34 mouse cellular contexts compared by ENCODE assay signal in genomic region chr7:43920582-43920981, GRCm38 (mm10). TPM values are rescaled to one million over a fixed set of nuclear protein-coding genes. Genes with fewer than 3 reads are reported as not detected.
DNase-seq lines count a peak whose midpoint lies in the region; ATAC-seq lines count a peak whose summit lies in the region.
"Had no signal": no experiment of that assay in that cellular context is flagged by ENCODE, and none has a peak within 500 bp of the region (broad histone marks: within the 10 kb centered on the region; RNA-seq: fewer than 3 reads in every experiment).

No protein-coding gene starts in this region.

- no peaks in the 10 kb centered on the region for H3K27me3 ChIP-seq in forebrain, embryonic 14.5 days (replicated peaks; ENCODE audit: control insufficient read depth, insufficient read depth, low read length)
- no peaks in the 10 kb centered on the region for H3K27me3 ChIP-seq in forebrain, embryonic 15.5 days
- H3K27me3 ChIP-seq in midbrain, embryonic 16.5 days (ENCODE audit: control insufficient read depth, insufficient read depth, low read depth, low read length): no peaks in the 10 kb centered on the region
- no peaks in the 10 kb centered on the region for H3K27me3 ChIP-seq in midbrain, embryonic 10.5 days (ENCODE audit: low read depth, poor library complexity, severe bottlenecking)
- H3K27me3 ChIP-seq: embryonic facial prominence, embryonic 12.5 days; liver, embryonic 13.5 days had no signal

- H3K4me3 ChIP-seq in forebrain, embryonic 14.5 days (ENCODE audit: low read depth, low read length): no peak overlapping the region
- H3K4me3 ChIP-seq in forebrain, embryonic 15.5 days: no peak overlapping the region
- H3K4me3 ChIP-seq in midbrain, embryonic 16.5 days (ENCODE audit: low read depth, low read length): no peak overlapping the region
- H3K4me3 ChIP-seq in midbrain, embryonic 10.5 days: no peak overlapping the region
- no peak overlapping the region for H3K4me3 ChIP-seq in macrophage (ENCODE audit: inconsistent target)
- H3K4me3 ChIP-seq: embryonic facial prominence, embryonic 12.5 days; gastrocnemius, adult 2 months; heart, adult 2 months; heart, embryonic 12.5 days; limb, embryonic 12.5 days; liver, embryonic 13.5 days had no signal

- H3K36me3 ChIP-seq in forebrain, embryonic 14.5 days (ENCODE audit: control insufficient read depth, insufficient read depth, low read length): no peaks in the 10 kb centered on the region
- H3K36me3 ChIP-seq in forebrain, embryonic 15.5 days: no peaks in the 10 kb centered on the region
- H3K36me3 ChIP-seq in midbrain, embryonic 16.5 days (ENCODE audit: control insufficient read depth, insufficient read depth, low read length): no peaks in the 10 kb centered on the region
- H3K36me3 ChIP-seq in midbrain, embryonic 10.5 days: no peaks in the 10 kb centered on the region
- H3K36me3 ChIP-seq in macrophage (ENCODE audit: inconsistent target): no peaks in the 10 kb centered on the region
- H3K36me3 ChIP-seq: embryonic facial prominence, embryonic 12.5 days; G1E; heart, embryonic 12.5 days; limb, embryonic 12.5 days; liver, embryonic 13.5 days had no signal

- 90% methylated on average over 3 of the region's 3 CpGs for WGBS in forebrain, embryonic 14.5 days
- WGBS in forebrain, embryonic 15.5 days: 92% methylated on average over 3 of the region's 3 CpGs
- 91% methylated on average over 3 of the region's 3 CpGs for WGBS in midbrain, embryonic 16.5 days
- 93% methylated on average over 3 of the region's 3 CpGs for WGBS in midbrain, embryonic 10.5 days
- 3% methylated on average over 3 of the region's 3 CpGs for whole genome bisulfite sequencing in macrophage (ENCODE audit: missing documents)

- no peak for ATAC-seq in forebrain, embryonic 14.5 days
- ATAC-seq in forebrain, embryonic 15.5 days (replicated peaks): no peak
- peak; percentile 30; the same call in 1 of the 2 replicates for ATAC-seq in midbrain, embryonic 16.5 days

- no peaks in the 10 kb centered on the region for H3K79me2 ChIP-seq in macrophage (ENCODE audit: inconsistent target)

- H3K9me3 ChIP-seq in forebrain, embryonic 14.5 days (replicated peaks; ENCODE audit: control insufficient read depth, low read length): no peaks in the 10 kb centered on the region
- H3K9me3 ChIP-seq in forebrain, embryonic 15.5 days: no peaks in the 10 kb centered on the region
- no peaks in the 10 kb centered on the region for H3K9me3 ChIP-seq in midbrain, embryonic 16.5 days (replicated peaks; ENCODE audit: control insufficient read depth, low read length, poor library complexity, severe bottlenecking)
- H3K9me3 ChIP-seq in midbrain, embryonic 10.5 days (replicated peaks): no peaks in the 10 kb centered on the region
- H3K9me3 ChIP-seq: embryonic facial prominence, embryonic 12.5 days; G1E; heart, embryonic 12.5 days; limb, embryonic 12.5 days; liver, embryonic 13.5 days had no signal

- no peak overlapping the region for H3K4me2 ChIP-seq in forebrain, embryonic 14.5 days (ENCODE audit: low read length)
- no peak overlapping the region for H3K4me2 ChIP-seq in forebrain, embryonic 15.5 days (replicated peaks)
- H3K4me2 ChIP-seq in midbrain, embryonic 16.5 days (ENCODE audit: low read length): no peak overlapping the region
- H3K4me2 ChIP-seq: embryonic facial prominence, embryonic 12.5 days; heart, embryonic 12.5 days; hindbrain, embryonic 14.5 days; limb, embryonic 12.5 days; liver, embryonic 13.5 days; midbrain, embryonic 11.5 days had no signal

- DNase-seq in forebrain, embryonic 14.5 days (ENCODE audit: low spot score): peak; percentile 1
- DNase-seq in midbrain, embryonic 10.5 days (ENCODE audit: low spot score): no peak
- no peak for DNase-seq in kidney, postnatal 36 days
- DNase-seq in adrenal gland, postnatal 14 days: no peak
- DNase-seq in left cerebral cortex, adult 9 months (ENCODE audit: low spot score in 2 of 2): no peak
- DNase-seq: gastrocnemius, adult 2 months; gastrocnemius, postnatal 36 days; kidney, postnatal 14 days; lung, postnatal 14 days; spleen, adult 18-20 months had no signal

- H3K9ac ChIP-seq in forebrain, embryonic 14.5 days (ENCODE audit: low read length): no peak overlapping the region
- no peak overlapping the region for H3K9ac ChIP-seq in forebrain, embryonic 15.5 days (replicated peaks)
- H3K9ac ChIP-seq in midbrain, embryonic 16.5 days (ENCODE audit: low read depth, low read length): no peak overlapping the region
- H3K9ac ChIP-seq: embryonic facial prominence, embryonic 12.5 days; heart, embryonic 12.5 days; hindbrain, embryonic 14.5 days; limb, embryonic 12.5 days; liver, embryonic 13.5 days had no signal

- no peak overlapping the region for H3K27ac ChIP-seq in forebrain, embryonic 14.5 days (ENCODE audit: low read depth, low read length)
- no peak overlapping the region for H3K27ac ChIP-seq in forebrain, embryonic 15.5 days (replicated peaks)
- no peak overlapping the region for H3K27ac ChIP-seq in midbrain, embryonic 16.5 days (ENCODE audit: low read length)
- H3K27ac ChIP-seq in midbrain, embryonic 10.5 days (replicated peaks): no peak overlapping the region
- peak overlapping the region; percentile 87 for H3K27ac ChIP-seq in macrophage
- H3K27ac ChIP-seq: embryonic facial prominence, embryonic 12.5 days; gastrocnemius, adult 2 months; heart, adult 2 months; hindbrain, embryonic 14.5 days; limb, embryonic 12.5 days; liver, embryonic 13.5 days; stomach, postnatal 0 days had no signal

- no peaks in the 10 kb centered on the region for H3K4me1 ChIP-seq in forebrain, embryonic 14.5 days (ENCODE audit: control insufficient read depth, insufficient read depth, low read length)
- H3K4me1 ChIP-seq in forebrain, embryonic 15.5 days: no peaks in the 10 kb centered on the region
- no peaks in the 10 kb centered on the region for H3K4me1 ChIP-seq in midbrain, embryonic 16.5 days (ENCODE audit: control insufficient read depth, insufficient read depth, low read length)
- no peaks in the 10 kb centered on the region; the same call in 1 of the 2 replicates for H3K4me1 ChIP-seq in midbrain, embryonic 10.5 days
- H3K4me1 ChIP-seq: embryonic facial prominence, embryonic 12.5 days; heart, embryonic 12.5 days; limb, embryonic 12.5 days; liver, embryonic 13.5 days had no signal

RNA-seq across cellular contexts. Expression of gene Klk15, which starts 13.0 kb away (rescaled TPM):
- polyA plus RNA-seq in forebrain, embryonic 14.5 days (2014; fragmentation: Nextera tagmentation; extraction: Ambion mirVana): not detected in 2 replicates
- not detected in 2 replicates for polyA plus RNA-seq in forebrain, embryonic 15.5 days (2015; fragmentation: Nextera tagmentation; extraction: Ambion mirVana)
- not detected in 2 replicates for polyA plus RNA-seq in midbrain, embryonic 16.5 days (2015; fragmentation: Nextera tagmentation; extraction: Ambion mirVana)
- not detected in 2 replicates for polyA plus RNA-seq in midbrain, embryonic 10.5 days (2016; fragmentation: Nextera tagmentation; extraction: Ambion mirVana)
- total RNA-seq in macrophage (2018; cell fraction: chromatin; rRNA removed): not detected
- not detected for total RNA-seq in macrophage (2018; cell fraction: cytosol; rRNA removed)
- not detected for total RNA-seq in macrophage (2018; cell fraction: nucleus; rRNA removed)
- polyA plus RNA-seq in macrophage (2018): not detected in 3 replicates
- not detected in 2 replicates for total RNA-seq in adrenal gland, postnatal 14 days (2021)
- total RNA-seq: adrenal gland, postnatal 10 days; G1E; gastrocnemius, adult 2 months; gastrocnemius, postnatal 36 days; heart, adult 2 months; hematopoietic stem cell, adult 5-6 weeks; layer of hippocampus, adult 18-20 months; layer of hippocampus, postnatal 10 days; left cerebral cortex, adult 18-20 months; left cerebral cortex, postnatal 25 days; midbrain, postnatal 0 days; neutrophil, adult 5-6 weeks had no signal
- polyA plus RNA-seq: embryonic facial prominence, embryonic 12.5 days; forebrain, embryonic 16.5 days; G1E; heart, adult 2 months; heart, embryonic 12.5 days; heart, postnatal 0 days; hindbrain, embryonic 14.5 days; intestine, postnatal 0 days; limb, embryonic 12.5 days; liver, embryonic 13.5 days; lung, adult 2 months; midbrain, embryonic 11.5 days; midbrain, postnatal 0 days; stomach, postnatal 0 days had no signal

RNA-seq across cellular contexts. Expression of gene Klk1b8, which starts 29.9 kb away (rescaled TPM):
- not detected in 2 replicates for polyA plus RNA-seq in forebrain, embryonic 14.5 days (2014; fragmentation: Nextera tagmentation; extraction: Ambion mirVana)
- polyA plus RNA-seq in forebrain, embryonic 15.5 days (2015; fragmentation: Nextera tagmentation; extraction: Ambion mirVana): not detected in 2 replicates
- polyA plus RNA-seq in midbrain, embryonic 16.5 days (2015; fragmentation: Nextera tagmentation; extraction: Ambion mirVana): not detected in 2 replicates
- polyA plus RNA-seq in midbrain, embryonic 10.5 days (2016; fragmentation: Nextera tagmentation; extraction: Ambion mirVana): not detected in 2 replicates
- total RNA-seq in macrophage (2018; cell fraction: chromatin; rRNA removed): not detected
- not detected for total RNA-seq in macrophage (2018; cell fraction: cytosol; rRNA removed)
- not detected for total RNA-seq in macrophage (2018; cell fraction: nucleus; rRNA removed)
- not detected in 3 replicates for polyA plus RNA-seq in macrophage (2018)
- total RNA-seq in adrenal gland, postnatal 14 days (2021): not detected in 2 replicates
- total RNA-seq: adrenal gland, postnatal 10 days; G1E; gastrocnemius, adult 2 months; gastrocnemius, postnatal 36 days; heart, adult 2 months; hematopoietic stem cell, adult 5-6 weeks; layer of hippocampus, adult 18-20 months; layer of hippocampus, postnatal 10 days; left cerebral cortex, adult 18-20 months; left cerebral cortex, postnatal 25 days; midbrain, postnatal 0 days; neutrophil, adult 5-6 weeks had no signal
- polyA plus RNA-seq: embryonic facial prominence, embryonic 12.5 days; forebrain, embryonic 16.5 days; G1E; heart, adult 2 months; heart, embryonic 12.5 days; heart, postnatal 0 days; hindbrain, embryonic 14.5 days; intestine, postnatal 0 days; limb, embryonic 12.5 days; liver, embryonic 13.5 days; lung, adult 2 months; midbrain, embryonic 11.5 days; midbrain, postnatal 0 days; stomach, postnatal 0 days had no signal

RNA-seq across cellular contexts. Expression of gene Klk4, which starts 39.6 kb away (rescaled TPM):
- polyA plus RNA-seq in forebrain, embryonic 14.5 days (2014; fragmentation: Nextera tagmentation; extraction: Ambion mirVana): 0.69 and 0.86 TPM in 2 replicates
- 0.24 and 0.59 TPM in 2 replicates for polyA plus RNA-seq in forebrain, embryonic 15.5 days (2015; fragmentation: Nextera tagmentation; extraction: Ambion mirVana)
- polyA plus RNA-seq in midbrain, embryonic 16.5 days (2015; fragmentation: Nextera tagmentation; extraction: Ambion mirVana): 0.39 TPM in 1 of 2 replicates, not detected in the other
- polyA plus RNA-seq in midbrain, embryonic 10.5 days (2016; fragmentation: Nextera tagmentation; extraction: Ambion mirVana): not detected in 2 replicates
- total RNA-seq in macrophage (2018; cell fraction: chromatin; rRNA removed): not detected
- not detected for total RNA-seq in macrophage (2018; cell fraction: cytosol; rRNA removed)
- not detected for total RNA-seq in macrophage (2018; cell fraction: nucleus; rRNA removed)
- polyA plus RNA-seq in macrophage (2018): not detected in 3 replicates
- total RNA-seq in adrenal gland, postnatal 14 days (2021): not detected in 2 replicates
- total RNA-seq: G1E; gastrocnemius, adult 2 months; gastrocnemius, postnatal 36 days; heart, adult 2 months; hematopoietic stem cell, adult 5-6 weeks; layer of hippocampus, adult 18-20 months; layer of hippocampus, postnatal 10 days; left cerebral cortex, adult 18-20 months; left cerebral cortex, postnatal 25 days; neutrophil, adult 5-6 weeks had no signal
- polyA plus RNA-seq: G1E; heart, adult 2 months; heart, postnatal 0 days; intestine, postnatal 0 days; limb, embryonic 12.5 days; liver, embryonic 13.5 days; lung, adult 2 months; midbrain, embryonic 11.5 days; midbrain, postnatal 0 days; stomach, postnatal 0 days had no signal

RNA-seq across cellular contexts. Expression of gene Klk1b1, which starts 46.0 kb away (rescaled TPM):
- not detected in 2 replicates for polyA plus RNA-seq in forebrain, embryonic 14.5 days (2014; fragmentation: Nextera tagmentation; extraction: Ambion mirVana)
- polyA plus RNA-seq in forebrain, embryonic 15.5 days (2015; fragmentation: Nextera tagmentation; extraction: Ambion mirVana): not detected in 2 replicates
- polyA plus RNA-seq in midbrain, embryonic 16.5 days (2015; fragmentation: Nextera tagmentation; extraction: Ambion mirVana): not detected in 2 replicates
- not detected in 2 replicates for polyA plus RNA-seq in midbrain, embryonic 10.5 days (2016; fragmentation: Nextera tagmentation; extraction: Ambion mirVana)
- total RNA-seq in macrophage (2018; cell fraction: chromatin; rRNA removed): not detected
- 1 to 10 TPM in 17 of 26 experiments, under 1 TPM in 9; 0.33 to 4.6 (median 1.6) TPM for total RNA-seq in macrophage (2018; cell fraction: cytosol; rRNA removed)
- total RNA-seq in macrophage (2018; cell fraction: nucleus; rRNA removed): 1 to 10 TPM in 11 of 26 experiments, under 1 TPM in 6, not detected in 9; 0.67 to 3.1 (median 1.2) TPM
- polyA plus RNA-seq in macrophage (2018): 0.91 to 5.8 TPM (median 2.6 TPM) in 3 replicates
- total RNA-seq in adrenal gland, postnatal 14 days (2021): not detected in 2 replicates
- total RNA-seq: adrenal gland, postnatal 10 days; G1E; gastrocnemius, adult 2 months; gastrocnemius, postnatal 36 days; heart, adult 2 months; hematopoietic stem cell, adult 5-6 weeks; layer of hippocampus, adult 18-20 months; layer of hippocampus, postnatal 10 days; left cerebral cortex, adult 18-20 months; left cerebral cortex, postnatal 25 days; midbrain, postnatal 0 days; neutrophil, adult 5-6 weeks had no signal
- polyA plus RNA-seq: embryonic facial prominence, embryonic 12.5 days; forebrain, embryonic 16.5 days; G1E; heart, adult 2 months; heart, embryonic 12.5 days; heart, postnatal 0 days; hindbrain, embryonic 14.5 days; intestine, postnatal 0 days; limb, embryonic 12.5 days; liver, embryonic 13.5 days; lung, adult 2 months; midbrain, embryonic 11.5 days; midbrain, postnatal 0 days; stomach, postnatal 0 days had no signal

RNA-seq across cellular contexts. Expression of gene Klk1b9, which starts 55.3 kb away (rescaled TPM):
- not detected in 2 replicates for polyA plus RNA-seq in forebrain, embryonic 14.5 days (2014; fragmentation: Nextera tagmentation; extraction: Ambion mirVana)
- not detected in 2 replicates for polyA plus RNA-seq in forebrain, embryonic 15.5 days (2015; fragmentation: Nextera tagmentation; extraction: Ambion mirVana)
- not detected in 2 replicates for polyA plus RNA-seq in midbrain, embryonic 16.5 days (2015; fragmentation: Nextera tagmentation; extraction: Ambion mirVana)
- polyA plus RNA-seq in midbrain, embryonic 10.5 days (2016; fragmentation: Nextera tagmentation; extraction: Ambion mirVana): not detected in 2 replicates
- total RNA-seq in macrophage (2018; cell fraction: chromatin; rRNA removed): not detected
- under 1 TPM in 6 of 26 experiments, not detected in 20; 0.14 to 0.42 (median 0.25) TPM for total RNA-seq in macrophage (2018; cell fraction: cytosol; rRNA removed)
- under 1 TPM in 1 of 26 experiments, not detected in 25; 0.75 TPM for total RNA-seq in macrophage (2018; cell fraction: nucleus; rRNA removed)
- polyA plus RNA-seq in macrophage (2018): 0.40 TPM in 1 of 3 replicates, not detected in the others
- not detected in 2 replicates for total RNA-seq in adrenal gland, postnatal 14 days (2021)
- total RNA-seq: adrenal gland, postnatal 10 days; G1E; gastrocnemius, adult 2 months; gastrocnemius, postnatal 36 days; heart, adult 2 months; hematopoietic stem cell, adult 5-6 weeks; layer of hippocampus, adult 18-20 months; layer of hippocampus, postnatal 10 days; left cerebral cortex, adult 18-20 months; left cerebral cortex, postnatal 25 days; midbrain, postnatal 0 days; neutrophil, adult 5-6 weeks had no signal
- polyA plus RNA-seq: embryonic facial prominence, embryonic 12.5 days; forebrain, embryonic 16.5 days; G1E; heart, adult 2 months; heart, embryonic 12.5 days; heart, postnatal 0 days; hindbrain, embryonic 14.5 days; intestine, postnatal 0 days; limb, embryonic 12.5 days; liver, embryonic 13.5 days; lung, adult 2 months; midbrain, embryonic 11.5 days; midbrain, postnatal 0 days; stomach, postnatal 0 days had no signal
